Mouse (Mus musculus) duodenum, adult 2 months (tissue): ENCODE data around the gene Trib2. TPM values are rescaled to one million over a fixed set of nuclear protein-coding genes. Genes with fewer than 3 reads are reported as not detected.

ENCODE experiments used
- polyA plus RNA-seq: library from polyadenylated mRNA; depleted of rRNA; stranded (reverse); fragments of >200 nt; gene quantifications from 2 replicates; pipeline ENCODE4 v1.2.3, GENCODE M21; 2012; ENCODE audit warnings: low replicate concordance; rRNA removed

The Trib2 gene
- polyA plus RNA-seq = 1.2 and 2.3 TPM in 2 replicates

DNA sequence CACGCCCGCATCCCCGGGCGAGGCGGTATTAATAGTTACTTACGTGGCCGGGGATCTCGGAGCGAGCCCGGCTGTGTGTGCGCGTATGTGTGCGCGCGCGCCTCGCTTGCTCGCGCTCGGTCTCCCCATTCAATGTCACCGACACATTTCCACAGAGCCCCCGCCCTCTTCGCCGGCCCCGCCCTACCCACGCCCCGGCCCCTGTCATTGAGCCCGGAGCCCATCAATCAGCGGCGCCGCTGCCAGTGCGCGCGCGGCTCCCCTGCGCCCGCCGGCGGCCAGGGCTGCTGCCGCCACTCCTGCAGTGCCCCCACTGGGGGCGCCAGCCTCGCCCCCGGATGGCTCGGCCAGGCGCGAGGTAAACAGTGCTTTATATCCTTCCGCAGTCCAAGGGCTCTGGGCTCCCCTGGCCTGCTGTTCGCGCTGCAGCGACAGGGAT, at the start of gene Trib2:
Gene Trib2, minus strand, starts transcription at position 183 of the 439 bp plus-strand sequence.

